Comparison of ENCODE assay signal across 26 mouse cellular contexts in the genomic region with DNA sequence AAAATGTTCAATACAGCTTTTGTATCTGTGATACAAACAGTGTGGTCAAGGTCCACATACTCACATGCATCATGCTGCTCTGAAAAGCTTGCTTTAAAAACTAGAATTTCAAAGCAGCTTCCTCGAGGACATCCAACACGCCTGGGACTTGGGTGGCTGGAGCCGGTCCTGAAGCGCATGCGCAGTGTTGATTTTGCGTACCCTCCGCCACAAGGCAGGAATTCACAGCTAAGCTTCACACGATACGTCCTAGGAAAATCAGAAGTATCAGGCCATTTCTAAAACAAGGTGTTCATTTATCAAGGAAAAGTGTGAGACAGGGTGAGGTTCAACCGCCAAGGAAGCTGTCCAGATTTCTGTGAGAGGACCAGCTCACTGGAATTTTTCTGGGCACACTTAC.
DNase-seq lines count a peak whose midpoint lies in the region; ATAC-seq and TF ChIP-seq lines count a peak whose summit lies in the region.
"Had no signal": no experiment of that assay in that cellular context is flagged by ENCODE, and none has a peak within 500 bp of the region (broad histone marks: within the 10 kb centered on the region; RNA-seq: fewer than 3 reads in every experiment).

No protein-coding gene starts in this region.

- TF ChIP-seq POLR2A in brain, embryonic 14.5 days (IDR thresholded peaks at IDR 0.05; ENCODE audit: borderline replicate concordance, extremely low read depth, insufficient read depth, insufficient read length, poor library complexity, severe bottlenecking) = no peak

- no peak overlapping the region for H3K4me3 ChIP-seq in forebrain, embryonic 15.5 days
- no peak overlapping the region for H3K4me3 ChIP-seq in forebrain, embryonic 13.5 days
- H3K4me3 ChIP-seq in limb, embryonic 15.5 days = no peak overlapping the region
- no peak overlapping the region for H3K4me3 ChIP-seq in limb, embryonic 10.5 days
- H3K4me3 ChIP-seq: heart, adult 2 months; heart, embryonic 13.5 days; limb, embryonic 12.5 days; lung, embryonic 15.5 days; midbrain, embryonic 10.5 days; midbrain, embryonic 15.5 days had no signal

- WGBS in forebrain, embryonic 15.5 days = 83% methylated on average over 10 of the region's 10 CpGs
- 88% methylated on average over 10 of the region's 10 CpGs for WGBS in forebrain, embryonic 13.5 days
- 80% methylated on average over 10 of the region's 10 CpGs for WGBS in limb, embryonic 15.5 days
- 92% methylated on average over 10 of the region's 10 CpGs for WGBS in limb, embryonic 10.5 days

- DNase-seq in limb, embryonic 10.5 days (ENCODE audit: low spot score) = no peak
- peak; percentile 59 for DNase-seq in adrenal gland, postnatal 14 days
- peak; percentile 24 for DNase-seq in brain, embryonic 14.5 days (ENCODE audit: low read depth)
- DNase-seq in spleen, postnatal 14 days (ENCODE audit: low spot score in 2 of 2) = no peak
- DNase-seq in B cell, adult 2 months = no peak
- DNase-seq: cerebellum, adult 8-10 months; cerebellum, postnatal 25 days; gastrocnemius, postnatal 36 days; heart, adult 2 months; heart, postnatal 10 days; kidney, adult 8-10 months; kidney, postnatal 4 days; right cerebral cortex, postnatal 4 days had no signal

- no peak overlapping the region for H3K4me2 ChIP-seq in forebrain, embryonic 15.5 days (replicated peaks)
- H3K4me2 ChIP-seq in forebrain, embryonic 13.5 days = no peak overlapping the region
- no peak overlapping the region for H3K4me2 ChIP-seq in limb, embryonic 15.5 days
- H3K4me2 ChIP-seq: heart, embryonic 13.5 days; limb, embryonic 12.5 days; liver, embryonic 11.5 days; lung, embryonic 15.5 days; midbrain, embryonic 15.5 days had no signal

- no peak overlapping the region for H3K9ac ChIP-seq in forebrain, embryonic 15.5 days (replicated peaks)
- H3K9ac ChIP-seq in forebrain, embryonic 13.5 days = no peak overlapping the region
- H3K9ac ChIP-seq in limb, embryonic 15.5 days = no peak overlapping the region
- H3K9ac ChIP-seq: heart, embryonic 13.5 days; limb, embryonic 12.5 days; lung, embryonic 15.5 days; midbrain, embryonic 15.5 days had no signal

- no peaks in the 10 kb centered on the region for H3K27me3 ChIP-seq in forebrain, embryonic 15.5 days
- no peaks in the 10 kb centered on the region for H3K27me3 ChIP-seq in forebrain, embryonic 13.5 days
- H3K27me3 ChIP-seq in limb, embryonic 15.5 days = no peaks in the 10 kb centered on the region
- no peaks in the 10 kb centered on the region for H3K27me3 ChIP-seq in limb, embryonic 10.5 days (ENCODE audit: low read depth, poor library complexity, severe bottlenecking)
- H3K27me3 ChIP-seq: CH12.LX; heart, embryonic 13.5 days; limb, embryonic 12.5 days; lung, embryonic 15.5 days; midbrain, embryonic 15.5 days had no signal

- H3K4me1 ChIP-seq in forebrain, embryonic 15.5 days = peaks cover 24% of the 10 kb centered on the region
- peaks cover 17% of the 10 kb centered on the region; the same call in 1 of the 2 replicates for H3K4me1 ChIP-seq in forebrain, embryonic 13.5 days
- 0 out of 2 replicates have a peak, but pooled peaks cover 12% of the 10 kb centered on the region for H3K4me1 ChIP-seq in limb, embryonic 15.5 days
- H3K4me1 ChIP-seq in limb, embryonic 10.5 days = peaks cover 26% of the 10 kb centered on the region

- no peaks in the 10 kb centered on the region for H3K9me3 ChIP-seq in forebrain, embryonic 15.5 days
- no peaks in the 10 kb centered on the region for H3K9me3 ChIP-seq in forebrain, embryonic 13.5 days (replicated peaks)
- no peaks in the 10 kb centered on the region for H3K9me3 ChIP-seq in limb, embryonic 15.5 days
- no peaks in the 10 kb centered on the region for H3K9me3 ChIP-seq in limb, embryonic 10.5 days (replicated peaks)
- H3K9me3 ChIP-seq: heart, embryonic 13.5 days; limb, embryonic 12.5 days; lung, embryonic 15.5 days; midbrain, embryonic 10.5 days; midbrain, embryonic 15.5 days had no signal

- no peaks in the 10 kb centered on the region for H3K36me3 ChIP-seq in forebrain, embryonic 15.5 days
- no peaks in the 10 kb centered on the region for H3K36me3 ChIP-seq in forebrain, embryonic 13.5 days (ENCODE audit: poor library complexity, severe bottlenecking)
- H3K36me3 ChIP-seq in limb, embryonic 15.5 days = no peaks in the 10 kb centered on the region
- H3K36me3 ChIP-seq in limb, embryonic 10.5 days = no peaks in the 10 kb centered on the region
- H3K36me3 ChIP-seq: heart, embryonic 13.5 days; limb, embryonic 12.5 days; lung, embryonic 15.5 days; midbrain, embryonic 10.5 days; midbrain, embryonic 15.5 days had no signal

- ATAC-seq in forebrain, embryonic 15.5 days (replicated peaks) = no peak
- no peak for ATAC-seq in forebrain, embryonic 13.5 days
- no peak for ATAC-seq in limb, embryonic 15.5 days (ENCODE audit: insufficient number of reproducible peaks, low FRiP score, low TSS enrichment, low read depth)
- ATAC-seq: hindbrain, embryonic 16.5 days; intestine, embryonic 16.5 days; midbrain, embryonic 15.5 days had no signal

- H3K27ac ChIP-seq in forebrain, embryonic 15.5 days (replicated peaks) = peak overlapping the region; percentile 62
- H3K27ac ChIP-seq in forebrain, embryonic 13.5 days = no peak overlapping the region
- H3K27ac ChIP-seq in limb, embryonic 15.5 days = peak overlapping the region; percentile 1
- no peak overlapping the region for H3K27ac ChIP-seq in limb, embryonic 10.5 days
- H3K27ac ChIP-seq: heart, adult 2 months; heart, embryonic 13.5 days; kidney, postnatal 0 days; limb, embryonic 12.5 days; lung, embryonic 15.5 days; midbrain, embryonic 10.5 days; midbrain, embryonic 15.5 days had no signal

- no peak for TF ChIP-seq CTCF in brain, embryonic 14.5 days (IDR thresholded peaks at IDR 0.05; ENCODE audit: borderline replicate concordance, extremely low read depth, insufficient read depth, insufficient read length)

Comparison
In these comparisons a context has a peak if more than half of its experiments do, and no peak if none do; other contexts are left out.
1. H3K27ac ChIP-seq: peak in forebrain, embryonic 15.5 days (single experiment) and limb, embryonic 15.5 days (single experiment); none in forebrain, embryonic 13.5 days (single experiment) and limb, embryonic 10.5 days (single experiment).
2. DNase-seq: peak in adrenal gland, postnatal 14 days (single experiment) and brain, embryonic 14.5 days (single experiment); none in limb, embryonic 10.5 days (single experiment), spleen, postnatal 14 days (0 of 2) and B cell, adult 2 months (0 of 2).